Mouse (Mus musculus) heart, embryonic 11.5 days (tissue): ENCODE measurements around the gene Foxj3. TPM values are rescaled to one million over a fixed set of nuclear protein-coding genes. Genes with fewer than 3 reads are reported as not detected.
A peak's percentile ranks its signal among the peaks of the same experiment; 100 is the strongest.

Experiments used
- ATAC-seq: fragments of 200-750 bp; cut with Nextera tagmentation; replicated peaks from 2 replicates; pipeline ENCODE4 v1.8.0; 2017; ENCODE audit warnings: moderate library complexity; ENCODE audit not compliant: insufficient number of reproducible peaks, low FRiP score, low TSS enrichment
- H3K27ac ChIP-seq: fragments of 300-500 bp; sonication (generic); 2 replicates; pipeline ENCODE4 v1.5.1; 2014; ENCODE audit warnings: mild to moderate bottlenecking, low read depth, low read length
- H3K27me3 ChIP-seq: fragments of 300-500 bp; sonication (generic); 2 replicates; pipeline ENCODE4 v1.6.1; 2014; ENCODE audit warnings: mild to moderate bottlenecking, low read length, mixed read lengths; ENCODE audit not compliant: control insufficient read depth, insufficient read depth
- H3K36me3 ChIP-seq: fragments of 300-500 bp; sonication (generic); 2 replicates; pipeline ENCODE4 v1.6.1; 2014; ENCODE audit warnings: mild to moderate bottlenecking, low read length, moderate library complexity, mixed read lengths; ENCODE audit not compliant: control insufficient read depth, insufficient read depth
- H3K4me1 ChIP-seq: fragments of 300-500 bp; sonication (generic); 2 replicates; pipeline ENCODE4 v1.6.1; 2014; ENCODE audit warnings: low read length; ENCODE audit not compliant: control insufficient read depth, insufficient read depth
- H3K4me2 ChIP-seq: fragments of 300-500 bp; sonication (generic); 2 replicates; pipeline ENCODE4 v1.6.1; 2014; ENCODE audit warnings: mild to moderate bottlenecking, moderate library complexity
- H3K4me3 ChIP-seq: fragments of 300-500 bp; sonication (generic); 2 replicates; pipeline ENCODE4 v1.5.1; 2014; ENCODE audit warnings: low read depth, low read length
- H3K9ac ChIP-seq: fragments of 300-500 bp; sonication (generic); 2 replicates; pipeline ENCODE4 v1.6.1; 2014; ENCODE audit warnings: mild to moderate bottlenecking, low read depth, low read length, moderate library complexity
- H3K9me3 ChIP-seq: fragments of 300-500 bp; sonication (generic); replicated peaks from 2 replicates; pipeline ENCODE4 v1.6.1; 2016; ENCODE audit warnings: low read length; ENCODE audit not compliant: control insufficient read depth
- WGBS: fragments of 180-500 bp; shearing (Covaris S2); extraction: QIAGEN DNeasy Blood & Tissue Kit; methylation state at CpG from one replicate; pipeline ENCODE4 v1.1.7; 2014; ENCODE audit not compliant: insufficient replicate concordance; 5-methylcytosine and 5-hydroxymethylcytosine counted together
- polyA plus RNA-seq: library from polyadenylated mRNA; unstranded; fragments of >200 nt; fragmentation: Nextera tagmentation; extraction: Ambion mirVana; gene quantifications from 2 replicates; pipeline ENCODE4 v1.2.1, GENCODE M21; 2014

Gene Foxj3
- polyA plus RNA-seq, 1 experiment from 2014 or later: 19.3 TPM

DNA sequence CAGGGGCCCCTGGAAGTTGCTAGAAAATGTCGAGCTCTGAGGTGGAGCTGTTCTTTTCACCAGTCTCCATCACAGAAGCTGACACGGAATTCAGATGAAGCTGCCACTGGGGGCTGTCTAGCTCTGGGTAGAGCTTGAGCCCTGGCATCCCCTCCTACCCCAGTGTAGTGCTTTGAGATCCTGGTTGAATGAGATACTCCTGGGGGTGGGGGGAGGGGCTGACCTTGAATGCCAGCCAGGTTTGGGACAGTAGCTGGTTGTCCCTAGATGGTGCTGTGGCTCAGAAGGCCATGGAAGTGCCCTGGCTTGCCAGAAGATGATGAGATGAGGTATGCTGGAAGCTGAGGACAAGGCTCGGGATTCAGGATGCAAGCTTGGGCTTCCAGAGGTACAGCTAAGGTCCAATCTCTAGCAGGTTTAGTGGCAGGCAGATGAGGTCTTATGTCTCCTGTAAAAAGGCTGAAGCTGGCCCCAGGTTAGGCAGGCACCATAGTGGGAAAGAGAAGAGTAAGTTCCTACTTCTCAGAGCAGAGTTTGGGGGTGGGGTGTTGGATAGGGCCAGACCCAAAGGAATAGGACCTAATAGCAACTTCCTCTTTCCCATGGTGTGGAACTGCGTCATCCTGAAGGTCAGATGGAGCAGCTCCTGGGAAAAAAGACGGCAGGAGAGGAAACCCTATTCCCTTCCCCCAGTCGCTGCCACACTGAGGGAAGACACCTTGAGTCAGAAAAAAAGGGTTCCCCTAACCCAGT is 98.3 kb downstream of the Foxj3 start:
- Histone ChIP-seq H3K4me3 (no peak overlapping the region), H3K27me3 (no peaks in the 10 kb centered on the region), H3K4me2 (no peak overlapping the region), H3K9me3 (no peaks in the 10 kb centered on the region), H3K27ac (no peak overlapping the region), H3K4me1 (peaks cover 54% of the 10 kb centered on the region), H3K36me3 (no peaks in the 10 kb centered on the region), H3K9ac (no peak overlapping the region)
- no peak for ATAC-seq
- whole genome bisulfite sequencing: 57% methylated on average over 6 of the region's 6 CpGs

DNA sequence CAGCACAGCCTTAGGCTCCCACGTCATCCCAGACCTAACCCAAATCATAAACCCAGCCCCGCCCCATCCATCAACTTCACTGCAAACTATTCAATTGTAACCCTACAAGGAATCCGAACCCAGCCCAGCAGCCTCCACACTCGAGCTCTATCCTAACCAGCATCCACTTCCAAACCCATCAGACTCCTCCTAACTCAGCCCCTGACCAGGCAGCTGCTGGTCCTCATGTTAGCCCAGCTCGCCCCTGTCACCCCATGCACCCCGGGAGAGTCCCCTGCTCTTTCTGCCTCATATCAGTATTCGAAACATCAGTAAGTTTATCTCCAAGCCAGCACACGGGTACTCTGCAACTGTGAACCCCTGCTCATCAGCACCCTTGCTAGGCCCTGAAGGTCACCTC is 98.9 kb downstream of the Foxj3 start:
- Histone ChIP-seq H3K4me3 (no peak overlapping the region), H3K4me2 (no peak overlapping the region), H3K9ac (no peak overlapping the region), H3K27ac (no peak overlapping the region), H3K36me3 (no peaks in the 10 kb centered on the region), H3K9me3 (no peaks in the 10 kb centered on the region), H3K27me3 (no peaks in the 10 kb centered on the region), H3K4me1 (peaks cover 52% of the 10 kb centered on the region)
- 66% methylated on average over 8 of the region's 8 CpGs for WGBS
- ATAC-seq: no peak

DNA sequence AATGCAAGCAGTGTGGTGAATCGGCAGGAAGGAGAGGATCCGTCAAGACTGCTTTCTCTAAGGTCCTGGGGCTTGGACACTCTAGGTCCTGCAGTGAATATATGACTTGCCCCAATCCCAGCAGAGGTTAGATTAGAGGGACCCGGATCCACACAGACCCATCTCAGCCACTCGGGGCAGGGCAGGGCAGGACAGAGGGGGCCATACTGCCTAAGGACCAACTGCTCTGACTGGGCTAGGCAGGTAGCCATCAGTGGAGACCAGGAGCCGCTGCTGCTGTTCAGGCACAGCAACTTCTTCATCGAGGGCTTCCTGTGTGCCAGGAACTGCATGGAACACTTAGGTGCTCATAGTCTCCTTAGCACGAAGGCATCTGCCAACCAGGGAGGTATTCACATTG is 99.9 kb downstream of the Foxj3 start:
- H3K4me2 ChIP-seq: no peak overlapping the region
- no peaks in the 10 kb centered on the region for H3K27me3 ChIP-seq
- ATAC-seq: no peak
- H3K9ac ChIP-seq: no peak overlapping the region
- 69% methylated on average over 7 of the region's 7 CpGs for WGBS
- peaks cover 41% of the 10 kb centered on the region for H3K4me1 ChIP-seq
- no peak overlapping the region for H3K4me3 ChIP-seq
- H3K36me3 ChIP-seq: no peaks in the 10 kb centered on the region
- H3K9me3 ChIP-seq: no peaks in the 10 kb centered on the region
- no peak overlapping the region for H3K27ac ChIP-seq

DNA sequence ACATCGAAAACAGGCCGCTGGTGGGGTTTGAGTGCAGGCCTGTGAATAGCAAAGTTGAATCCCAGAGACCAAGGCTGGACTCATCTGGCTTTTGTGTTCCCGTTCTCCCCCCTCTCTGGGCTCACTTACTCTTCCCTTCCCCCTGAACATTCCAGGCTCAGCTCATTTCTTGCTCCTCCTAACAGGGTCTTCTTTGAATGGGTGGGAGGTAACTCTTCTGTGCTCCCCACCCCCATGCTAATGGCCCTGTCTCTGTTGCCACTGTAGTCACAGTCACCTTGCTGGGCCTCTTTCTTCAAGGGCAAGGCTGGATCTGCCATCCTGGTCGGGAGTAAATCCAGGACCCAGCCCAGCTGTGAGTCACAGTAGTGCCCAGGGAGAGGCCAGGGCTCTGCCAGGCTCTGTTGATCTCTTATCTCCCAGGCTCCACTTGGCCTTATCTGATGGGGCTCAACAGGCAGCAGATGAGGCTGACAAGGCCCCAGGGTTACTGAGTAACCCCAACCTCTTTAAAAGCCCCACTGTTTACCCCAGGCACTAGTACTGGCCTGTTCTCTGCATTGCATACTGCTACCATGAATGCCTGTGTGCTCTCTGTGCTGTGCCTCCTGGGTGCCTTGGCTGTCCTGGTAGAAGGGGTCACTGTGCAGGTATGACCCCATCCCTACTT is 100.5 kb downstream of the Foxj3 start, which contains the start of gene Guca2a:
TSS of gene Guca2a (plus strand) at position 529 of the 670 bp plus-strand sequence.
- Histone ChIP-seq H3K9ac (no peak within 1 kb of the TSS), H3K9me3 (no peaks in the 10 kb centered on the region), H3K4me3 (no peak within 1 kb of the TSS), H3K27ac (peak within 1 kb of the TSS; percentile 50), H3K4me2 (no peak within 1 kb of the TSS), H3K4me1 (peaks cover 35% of the 10 kb centered on the region), H3K27me3 (no peaks in the 10 kb centered on the region), H3K36me3 (no peaks in the 10 kb centered on the region)
- no peak for ATAC-seq
- 57% methylated on average over 4 of the region's 4 CpGs for WGBS

DNA sequence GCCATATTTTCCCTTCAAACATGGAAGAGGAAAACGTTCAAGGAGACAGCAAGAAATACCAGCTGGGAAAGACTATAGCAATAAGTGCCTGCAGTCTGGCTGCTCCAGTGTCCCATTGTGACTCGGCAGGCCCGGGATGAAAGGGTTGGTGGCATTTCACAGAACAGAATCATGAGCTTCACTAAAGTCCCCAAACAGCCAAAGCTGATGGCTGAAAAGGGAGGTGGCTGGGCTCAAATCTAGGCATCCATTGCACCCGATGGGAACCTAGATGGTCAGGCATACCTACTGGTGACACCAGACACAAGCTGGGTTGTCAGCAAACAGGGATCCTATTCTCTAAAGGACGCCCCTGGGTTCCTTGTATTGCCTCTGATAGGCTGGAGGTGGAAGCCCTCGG is 101.1 kb downstream of the Foxj3 start:
- ATAC-seq: no peak

DNA sequence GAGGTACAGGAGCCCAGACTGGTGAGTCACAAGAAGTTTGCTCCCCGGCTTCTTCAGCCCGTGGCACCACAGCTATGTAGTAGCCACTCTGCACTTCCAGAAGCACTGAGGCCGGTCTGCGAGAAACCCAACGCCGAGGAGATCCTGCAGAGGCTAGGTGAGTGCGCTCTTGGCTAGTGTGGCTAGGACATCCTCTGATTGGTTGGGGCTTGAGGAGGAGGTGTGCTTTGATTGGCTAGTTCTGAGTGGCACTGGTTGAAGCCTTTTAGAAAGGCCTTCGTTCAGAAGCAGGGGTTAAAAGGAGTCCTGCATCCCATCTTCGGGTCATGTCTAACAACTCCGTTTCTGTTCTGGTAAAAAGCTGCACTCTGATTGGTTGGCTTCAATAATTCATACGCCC is 101.9 kb downstream of the Foxj3 start:
- Histone ChIP-seq H3K27me3 (no peaks in the 10 kb centered on the region), H3K4me3 (no peak overlapping the region), H3K9me3 (no peaks in the 10 kb centered on the region; the same call in 1 of the 2 replicates), H3K27ac (no peak overlapping the region), H3K9ac (no peak overlapping the region), H3K36me3 (no peaks in the 10 kb centered on the region), H3K4me1 (peaks cover 22% of the 10 kb centered on the region), H3K4me2 (no peak overlapping the region)
- 56% methylated on average over 11 of the region's 11 CpGs for WGBS
- no peak for ATAC-seq

More for the DNA sequence above, 101.1 kb downstream of the Foxj3 start:
- Histone ChIP-seq H3K4me2 (no peak overlapping the region), H3K4me1 (peaks cover 29% of the 10 kb centered on the region), H3K27me3 (no peaks in the 10 kb centered on the region), H3K9ac (no peak overlapping the region), H3K36me3 (no peaks in the 10 kb centered on the region), H3K4me3 (no peak overlapping the region), H3K9me3 (no peaks in the 10 kb centered on the region; the same call in 1 of the 2 replicates), H3K27ac (no peak overlapping the region)
- WGBS: 76% methylated on average over 6 of the region's 6 CpGs

DNA sequence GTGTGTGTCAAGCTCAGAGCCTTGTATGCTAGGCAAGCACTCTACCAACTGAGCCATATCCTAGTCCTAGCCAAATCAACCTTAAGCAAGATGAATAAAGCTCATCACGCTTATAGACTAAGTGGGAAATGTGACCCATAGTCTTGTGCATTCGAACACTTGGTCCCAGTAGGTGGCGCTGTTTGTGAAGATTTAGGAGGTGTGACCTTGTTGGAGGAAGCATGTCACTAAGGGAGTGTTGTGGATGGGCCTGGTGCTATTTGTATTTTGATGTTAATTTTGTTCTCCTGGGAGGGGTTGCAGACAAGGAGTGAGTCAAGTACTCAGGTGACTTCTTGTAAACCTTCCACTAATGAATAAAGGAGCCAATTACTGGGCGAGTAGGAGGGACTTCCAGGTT is 105.9 kb downstream of the Foxj3 start:
- H3K4me2 ChIP-seq: no peak overlapping the region
- no peaks in the 10 kb centered on the region for H3K36me3 ChIP-seq
- no peak overlapping the region for H3K4me3 ChIP-seq
- H3K9me3 ChIP-seq: no peaks in the 10 kb centered on the region; the same call in 1 of the 2 replicates
- no peaks in the 10 kb centered on the region; the same call in 1 of the 2 replicates for H3K4me1 ChIP-seq
- H3K27ac ChIP-seq: no peak overlapping the region
- ATAC-seq: no peak
- no peak overlapping the region for H3K9ac ChIP-seq
- no peaks in the 10 kb centered on the region for H3K27me3 ChIP-seq
- WGBS: 81% methylated on average over 4 of the region's 4 CpGs

DNA sequence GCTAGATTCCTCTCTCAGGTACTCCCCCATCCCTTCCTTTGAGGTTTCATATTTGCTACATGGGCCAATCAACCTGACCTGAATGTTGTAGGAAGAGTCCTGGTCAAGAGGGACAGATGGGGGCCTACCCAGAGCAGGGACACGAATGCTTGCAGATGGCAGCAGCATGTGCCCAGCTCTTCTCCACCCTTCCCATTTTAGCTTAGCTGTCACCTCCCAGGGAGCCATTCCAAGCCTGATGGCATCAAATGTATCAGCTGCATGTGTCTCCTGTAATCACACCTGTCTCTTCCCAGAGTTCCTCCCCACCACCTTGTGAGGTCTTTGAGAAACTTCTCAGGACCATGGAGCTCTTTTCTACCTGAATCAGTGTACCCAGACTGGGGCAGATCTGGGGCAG is 120.2 kb downstream of the Foxj3 start:
- Histone ChIP-seq H3K4me1 (0 out of 2 replicates have a peak, but pooled peaks cover 5% of the 10 kb centered on the region), H3K27me3 (no peaks in the 10 kb centered on the region), H3K9ac (no peak overlapping the region), H3K9me3 (peaks cover 4% of the 10 kb centered on the region; the same call in 1 of the 2 replicates), H3K27ac (no peak overlapping the region), H3K4me2 (no peak overlapping the region), H3K36me3 (no peaks in the 10 kb centered on the region), H3K4me3 (no peak overlapping the region)
- ATAC-seq: no peak
- 69% methylated on average over 1 of the region's 1 CpGs for WGBS
